ENCODE assay signal across 8 mouse cellular contexts in the genomic region with DNA sequence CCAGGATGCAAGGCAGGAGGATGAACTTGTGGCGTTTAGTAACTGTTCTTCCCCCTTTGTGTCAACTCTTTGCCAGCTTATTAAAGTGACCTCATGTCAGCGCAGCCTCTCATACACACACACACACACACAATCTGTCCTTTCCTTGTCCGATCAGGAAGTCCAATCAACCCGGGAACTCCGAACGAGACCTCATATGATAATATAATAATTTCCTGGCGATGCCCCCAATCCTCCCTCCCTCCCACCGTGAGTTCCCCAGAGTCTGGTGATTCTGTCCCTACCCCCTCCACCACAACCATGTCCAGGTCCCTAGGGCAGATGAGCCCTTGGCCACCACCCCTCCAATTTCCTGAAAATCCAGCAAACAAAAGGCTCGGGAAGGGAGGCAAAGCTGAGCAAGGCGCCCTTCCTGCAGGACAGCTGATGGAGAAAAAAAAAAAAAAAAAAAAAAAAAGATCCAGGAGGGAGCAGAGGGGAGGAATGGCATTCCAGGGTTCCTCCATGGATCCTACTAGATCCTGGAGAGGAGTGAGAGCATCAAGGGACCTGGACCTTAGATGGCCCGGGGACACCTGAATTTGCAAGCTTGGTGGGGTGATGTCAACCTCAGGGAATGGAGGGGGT. TPM values are rescaled to one million over a fixed set of nuclear protein-coding genes. Genes with fewer than 3 reads are reported as not detected.
DNase-seq lines count a peak whose midpoint lies in the region; ATAC-seq lines count a peak whose summit lies in the region.

No protein-coding gene starts in this region.

- no peaks in the 10 kb centered on the region for H3K36me3 ChIP-seq in intestine, embryonic 14.5 days (ENCODE audit: control insufficient read depth, insufficient read depth, low read length)

- intact Hi-C loops in gastrocnemius, postnatal 14 days (cut with DNase I; ENCODE audit: low total_unique reads) = no loop called here

- H3K4me3 ChIP-seq in intestine, embryonic 14.5 days (ENCODE audit: low read depth, low read length) = peak overlapping the region; percentile 44

- H3K27ac ChIP-seq in intestine, embryonic 14.5 days (ENCODE audit: low read depth) = peak overlapping the region; percentile 90

- peak overlapping the region; percentile 66 for H3K9ac ChIP-seq in intestine, embryonic 14.5 days (ENCODE audit: low read length)

- no peak for ATAC-seq in cerebellum, adult (ENCODE audit: insufficient number of reproducible peaks, low FRiP score, low TSS enrichment)
- peak; percentile 8; the same call in 1 of the 2 replicates for ATAC-seq in intestine, embryonic 14.5 days (replicated peaks; ENCODE audit: low FRiP score, low TSS enrichment, low read depth)

- no peaks in the 10 kb centered on the region for H3K9me3 ChIP-seq in intestine, embryonic 14.5 days (ENCODE audit: control insufficient read depth, low read length)

- no peaks in the 10 kb centered on the region for H3K27me3 ChIP-seq in intestine, embryonic 14.5 days (replicated peaks; ENCODE audit: control insufficient read depth, insufficient read depth, low read length)

- peak; percentile 45 for DNase-seq in cerebellum, adult 11 months
- peak; percentile 64 for DNase-seq in cerebellum, adult 11-12 months
- peak; percentile 53 for DNase-seq in gastrocnemius, postnatal 14 days
- peak; percentile 74 for DNase-seq in intestine, embryonic 14.5 days (ENCODE audit: low spot score)
- DNase-seq in lung, adult 18-20 months = peak; percentile 60 to 71
- peak; percentile 53 for DNase-seq in skeletal muscle tissue, adult 2 months (ENCODE audit: low read depth, low spot score)
- no peak for DNase-seq in right cerebral cortex, postnatal 10 days (ENCODE audit: low spot score in 2 of 2)

- 1% methylated on average over 11 of the region's 11 CpGs for WGBS in intestine, embryonic 14.5 days

- peak overlapping the region; percentile 86 for H3K4me2 ChIP-seq in intestine, embryonic 14.5 days (ENCODE audit: low read length)

- peaks cover 20% of the 10 kb centered on the region for H3K4me1 ChIP-seq in intestine, embryonic 14.5 days (replicated peaks; ENCODE audit: control insufficient read depth, insufficient read depth, low read length)

RNA-seq across cellular contexts. Expression of gene Slc12a9, which starts 5.4 kb away (rescaled TPM):
- total RNA-seq in gastrocnemius, postnatal 14 days (2021) = 1 to 10 TPM; 3.1 to 3.3 TPM
- 7.9 and 9.5 TPM in 2 replicates for polyA plus RNA-seq in intestine, embryonic 14.5 days (2014; fragmentation: Nextera tagmentation; extraction: Ambion mirVana)

RNA-seq across cellular contexts. Expression of gene Ephb4, which starts 11.1 kb away (rescaled TPM):
- total RNA-seq in gastrocnemius, postnatal 14 days (2021) = 10 to 100 TPM; 26.5 to 27.4 TPM
- 48.2 and 51.3 TPM in 2 replicates for polyA plus RNA-seq in intestine, embryonic 14.5 days (2014; fragmentation: Nextera tagmentation; extraction: Ambion mirVana)

RNA-seq across cellular contexts. Expression of gene Trip6, which starts 24.6 kb away (rescaled TPM):
- 1 to 10 TPM; 7.9 to 9.6 TPM for total RNA-seq in gastrocnemius, postnatal 14 days (2021)
- 73.3 and 77.7 TPM in 2 replicates for polyA plus RNA-seq in intestine, embryonic 14.5 days (2014; fragmentation: Nextera tagmentation; extraction: Ambion mirVana)

RNA-seq across cellular contexts. Expression of gene Srrt, which starts 31.3 kb away (rescaled TPM):
- 10 to 100 TPM; 39.0 to 40.6 TPM for total RNA-seq in gastrocnemius, postnatal 14 days (2021)
- polyA plus RNA-seq in intestine, embryonic 14.5 days (2014; fragmentation: Nextera tagmentation; extraction: Ambion mirVana) = 118 and 122 TPM in 2 replicates

RNA-seq across cellular contexts. Expression of gene Ufsp1, which starts 44.3 kb away (rescaled TPM):
- total RNA-seq in gastrocnemius, postnatal 14 days (2021) = 10 to 100 TPM; 30.5 to 36.3 TPM
- 8.9 and 10.6 TPM in 2 replicates for polyA plus RNA-seq in intestine, embryonic 14.5 days (2014; fragmentation: Nextera tagmentation; extraction: Ambion mirVana)

Comparison
In these comparisons a context has a peak if more than half of its experiments do, and no peak if none do; other contexts are left out.
1. DNase-seq: peak in cerebellum, adult 11 months (single experiment), cerebellum, adult 11-12 months (single experiment), gastrocnemius, postnatal 14 days (single experiment), intestine, embryonic 14.5 days (single experiment), lung, adult 18-20 months (2 of 2) and skeletal muscle tissue, adult 2 months (single experiment); none in right cerebral cortex, postnatal 10 days (0 of 2).